Mouse (Mus musculus) liver, adult 2 months (tissue): ENCODE measurements at regions not wholly inside any gene's neighbourhood (a gene's known extent, or its start where the extent isn't known, plus 50 kb on each side); places are given as distances from the start of the nearest gene placed in this dataset.

Source experiments
- CTCF ChIP-seq: fragments of 200-500 bp; IDR thresholded peaks from 2 replicates; pipeline ENCODE4 v1.5.1; 2011; ENCODE audit warnings: low read depth, low read length, control low read depth
- POLR2A ChIP-seq: fragments of 200-500 bp; IDR thresholded peaks from 2 replicates; pipeline ENCODE4 v1.6.1; 2011; ENCODE audit warnings: low read length, control low read depth; ENCODE audit not compliant: insufficient read depth; ENCODE audit errors: extremely low read depth

GRCm38 (mm10) chr11:18534807-18535591, 483.8 kb downstream of the Meis1 start:
- TF ChIP-seq CTCF, result no peak
- no peak for TF ChIP-seq POLR2A
